Mouse (Mus musculus): Measurements from ENCODE around the gene Myh11. TPM values are rescaled to one million over a fixed set of nuclear protein-coding genes. Genes with fewer than 3 reads are reported as not detected.

The Myh11 gene
- polyA plus RNA-seq, 1 experiment: not detected

GRCm38 (mm10) chr16:14296544-14297124 lies 5.5 kb upstream of the Myh11 start:
- Histone ChIP-seq H3K4me1 (ENCODE audit: control insufficient read depth, insufficient read depth, low read length) (peaks cover 9% of the 10 kb centered on the region), H3K27ac (ENCODE audit: insufficient read depth, low read depth, low read length) (no peak overlapping the region), H3K4me3 (ENCODE audit: insufficient read depth, low read depth, low read length) (no peak overlapping the region)
- WGBS: 60% methylated on average over 2 of the region's 2 CpGs
- TF ChIP-seq POLR2A (IDR thresholded peaks at IDR 0.05; ENCODE audit: insufficient read depth, low read depth, low read length): no peak
- no peak for TF ChIP-seq CTCF (IDR thresholded peaks at IDR 0.05; ENCODE audit: insufficient read depth, low read depth, low read length)

DNA sequence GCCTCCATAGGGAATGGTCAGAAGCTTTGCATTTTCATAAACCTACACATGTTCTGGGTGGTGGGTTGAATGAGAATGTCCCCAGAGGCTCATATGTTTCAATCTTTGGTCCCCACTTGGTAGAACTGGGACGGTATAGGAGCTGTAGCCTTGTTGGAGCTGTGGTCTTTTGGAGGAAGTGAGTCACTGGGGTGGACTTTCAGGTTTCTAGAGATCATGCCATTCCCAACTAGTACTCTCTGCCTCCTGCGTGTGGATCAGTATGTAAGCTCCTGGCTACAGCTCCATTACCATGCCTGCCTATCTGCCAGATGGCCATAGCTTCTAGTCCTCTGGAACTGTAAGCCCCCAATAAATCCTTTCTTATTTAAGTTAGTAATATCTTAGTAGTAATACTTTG lies 4.1 kb upstream of the Myh11 start:
- no peak overlapping the region for H3K27ac ChIP-seq (ENCODE audit: insufficient read depth, low read depth, low read length)
- H3K4me3 ChIP-seq (ENCODE audit: insufficient read depth, low read depth, low read length): no peak overlapping the region
- H3K4me1 ChIP-seq (ENCODE audit: control insufficient read depth, insufficient read depth, low read length): peaks cover 13% of the 10 kb centered on the region
- TF ChIP-seq CTCF (IDR thresholded peaks at IDR 0.05; ENCODE audit: insufficient read depth, low read depth, low read length) (no peak), POLR2A (IDR thresholded peaks at IDR 0.05; ENCODE audit: insufficient read depth, low read depth, low read length) (no peak)
- 91% methylated on average over 2 of the region's 2 CpGs for WGBS

- TF ChIP-seq CTCF (IDR thresholded peaks at IDR 0.05; ENCODE audit: insufficient read depth, low read depth, low read length) (no peak), POLR2A (IDR thresholded peaks at IDR 0.05; ENCODE audit: insufficient read depth, low read depth, low read length) (no peak)
- Histone ChIP-seq H3K4me3 (ENCODE audit: insufficient read depth, low read depth, low read length) (peak overlapping the region; percentile 24), H3K4me1 (ENCODE audit: control insufficient read depth, insufficient read depth, low read length) (peaks cover 13% of the 10 kb centered on the region), H3K27ac (ENCODE audit: insufficient read depth, low read depth, low read length) (no peak overlapping the region)
- 15% methylated on average over 31 of the region's 31 CpGs for WGBS
These were observed 1.3 kb upstream of the Myh11 start for GRCm38 (mm10) chr16:14292205-14293199.

DNA sequence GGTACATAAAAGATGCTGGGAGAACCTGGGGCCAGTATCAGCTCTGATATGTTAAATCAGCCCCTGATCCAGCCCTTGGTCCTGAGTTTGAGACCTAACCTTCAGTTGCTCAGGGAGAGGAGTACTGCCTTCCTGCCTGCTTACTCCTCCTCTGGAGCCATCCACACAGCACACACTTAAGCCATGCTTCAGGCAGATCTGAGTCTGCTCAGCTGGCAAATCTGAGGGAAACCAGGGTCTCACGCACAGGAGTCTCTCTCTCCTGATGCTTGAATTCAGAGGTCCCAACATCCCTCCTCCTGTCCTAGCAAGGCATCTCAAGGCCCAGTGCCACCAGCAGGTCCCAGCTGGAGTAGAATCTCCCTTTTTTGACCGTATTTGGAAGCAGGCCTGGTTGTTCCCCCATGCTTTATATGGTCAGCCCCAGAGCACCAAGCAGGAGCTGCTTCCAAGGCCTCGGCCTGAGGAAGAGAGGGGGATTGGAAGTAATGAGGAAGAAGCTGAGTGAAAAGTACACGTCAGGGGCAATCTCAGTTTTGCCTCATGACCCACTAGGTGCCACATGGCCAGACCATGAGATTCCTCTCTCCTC lies 18.7 kb downstream of the Myh11 start:
- TF ChIP-seq CTCF (IDR thresholded peaks at IDR 0.05; ENCODE audit: insufficient read depth, low read depth, low read length) (no peak), POLR2A (IDR thresholded peaks at IDR 0.05; ENCODE audit: insufficient read depth, low read depth, low read length) (no peak)
- WGBS: 71% methylated on average over 4 of the region's 4 CpGs
- Histone ChIP-seq H3K4me3 (ENCODE audit: insufficient read depth, low read depth, low read length) (no peak overlapping the region), H3K27ac (ENCODE audit: insufficient read depth, low read depth, low read length) (no peak overlapping the region), H3K4me1 (ENCODE audit: control insufficient read depth, insufficient read depth, low read length) (no peaks in the 10 kb centered on the region)

- WGBS: 31% methylated on average over 4 of the region's 4 CpGs
- Histone ChIP-seq H3K27ac (ENCODE audit: insufficient read depth, low read depth, low read length) (no peak overlapping the region), H3K4me3 (ENCODE audit: insufficient read depth, low read depth, low read length) (no peak overlapping the region), H3K4me1 (ENCODE audit: control insufficient read depth, insufficient read depth, low read length) (no peaks in the 10 kb centered on the region)
- TF ChIP-seq CTCF (IDR thresholded peaks at IDR 0.05; ENCODE audit: insufficient read depth, low read depth, low read length) (no peak), POLR2A (IDR thresholded peaks at IDR 0.05; ENCODE audit: insufficient read depth, low read depth, low read length) (no peak)
These were observed 25.8 kb downstream of the Myh11 start for GRCm38 (mm10) chr16:14265203-14265920.

DNA sequence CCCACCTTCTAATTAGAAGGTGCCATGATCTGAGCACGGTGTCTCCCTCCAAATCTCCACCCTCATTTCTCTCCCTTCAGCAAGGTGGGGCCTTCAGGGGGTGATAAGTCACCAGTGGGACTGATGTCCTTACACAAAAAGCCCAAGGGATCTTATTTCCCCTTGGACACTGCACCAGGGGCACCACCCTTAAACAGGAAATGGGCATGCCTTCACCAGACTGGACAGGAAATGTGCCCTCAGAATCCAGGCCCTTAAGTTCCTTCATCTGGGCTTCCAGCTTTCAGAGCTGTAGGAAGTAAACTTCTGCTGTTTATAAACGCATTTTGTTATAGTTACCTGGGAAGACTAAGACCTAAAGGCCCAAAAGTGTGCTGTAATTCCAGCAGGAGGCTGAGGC lies 26.7 kb downstream of the Myh11 start:
- no peak overlapping the region for H3K27ac ChIP-seq (ENCODE audit: insufficient read depth, low read depth, low read length)
- WGBS: 85% methylated on average over 2 of the region's 2 CpGs
- TF ChIP-seq POLR2A (IDR thresholded peaks at IDR 0.05; ENCODE audit: insufficient read depth, low read depth, low read length) (no peak), CTCF (IDR thresholded peaks at IDR 0.05; ENCODE audit: insufficient read depth, low read depth, low read length) (no peak)
- H3K4me1 ChIP-seq (ENCODE audit: control insufficient read depth, insufficient read depth, low read length): no peaks in the 10 kb centered on the region
- no peak overlapping the region for H3K4me3 ChIP-seq (ENCODE audit: insufficient read depth, low read depth, low read length)

DNA sequence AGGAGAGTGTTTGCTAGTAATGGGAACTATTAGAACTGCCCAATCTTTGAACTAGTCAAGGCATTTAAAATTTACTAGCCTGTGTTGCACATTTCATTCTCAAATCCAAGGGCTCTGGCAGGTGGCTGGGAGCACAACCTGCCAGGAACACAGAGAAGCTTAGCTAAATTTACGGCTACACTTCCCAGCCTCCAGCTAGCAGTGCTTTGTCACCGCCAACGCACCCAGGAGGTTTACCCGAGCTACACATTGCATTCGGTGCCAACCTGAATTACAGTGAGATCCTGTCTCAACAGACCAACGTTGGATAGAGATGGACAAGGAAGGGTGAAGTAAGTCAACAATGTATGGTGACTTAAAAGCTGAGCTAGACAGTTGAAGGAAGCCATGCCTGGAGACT lies 27.9 kb downstream of the Myh11 start:
- WGBS: 81% methylated on average over 6 of the region's 6 CpGs
- no peak overlapping the region for H3K27ac ChIP-seq (ENCODE audit: insufficient read depth, low read depth, low read length)
- no peak overlapping the region for H3K4me3 ChIP-seq (ENCODE audit: insufficient read depth, low read depth, low read length)
- TF ChIP-seq CTCF (IDR thresholded peaks at IDR 0.05; ENCODE audit: insufficient read depth, low read depth, low read length): no peak
- no peak for TF ChIP-seq POLR2A (IDR thresholded peaks at IDR 0.05; ENCODE audit: insufficient read depth, low read depth, low read length)
- H3K4me1 ChIP-seq (ENCODE audit: control insufficient read depth, insufficient read depth, low read length): no peaks in the 10 kb centered on the region

DNA sequence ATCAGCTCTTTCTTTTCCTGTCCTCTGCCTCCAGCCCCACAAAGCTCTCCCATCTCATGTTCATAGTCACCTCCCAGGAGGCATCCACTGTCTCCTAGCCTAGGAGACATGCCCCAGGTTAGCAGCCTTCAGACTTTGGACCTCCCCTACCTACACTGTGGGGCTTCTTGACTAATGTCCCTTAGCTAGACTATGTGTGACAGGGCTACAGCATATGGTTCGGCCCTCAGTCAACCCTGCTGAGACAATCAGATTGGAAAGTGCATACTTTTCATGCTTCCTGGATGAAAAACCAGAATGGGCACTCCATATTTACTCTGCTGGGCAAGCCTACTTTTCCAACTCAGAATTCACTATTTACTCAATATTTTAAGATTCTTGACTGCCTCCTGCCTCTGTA lies 28.8 kb downstream of the Myh11 start:
- Histone ChIP-seq H3K4me1 (ENCODE audit: control insufficient read depth, insufficient read depth, low read length) (no peaks in the 10 kb centered on the region), H3K4me3 (ENCODE audit: insufficient read depth, low read depth, low read length) (no peak overlapping the region), H3K27ac (ENCODE audit: insufficient read depth, low read depth, low read length) (no peak overlapping the region)
- TF ChIP-seq POLR2A (IDR thresholded peaks at IDR 0.05; ENCODE audit: insufficient read depth, low read depth, low read length) (no peak), CTCF (IDR thresholded peaks at IDR 0.05; ENCODE audit: insufficient read depth, low read depth, low read length) (no peak)
- WGBS: 90% methylated on average over 1 of the region's 1 CpGs
